Mouse (Mus musculus) E14TG2a.4 (cell line): ENCODE results near the gene Pnrc1.
"Not testable (repeated sequence)": the region's sequence is repeated elsewhere in the genome, so short reads cannot be mapped to it uniquely, and the experiment has no call there.

Experiments
- H3K27me3 ChIP-seq: 2 replicates; pipeline ENCODE4 v1.6.1; 2014; ENCODE audit warnings: low read length, control low read depth; ENCODE audit not compliant: insufficient read depth
- H3K36me3 ChIP-seq: 2 replicates; pipeline ENCODE4 v1.6.1; 2014; ENCODE audit warnings: low read length, control low read depth; ENCODE audit not compliant: insufficient read depth
- H3K4me1 ChIP-seq: replicated peaks from 2 replicates; pipeline ENCODE4 v1.6.1; 2014; ENCODE audit warnings: low read depth, low read length, control low read depth
- H3K4me3 ChIP-seq: replicated peaks from 2 replicates; pipeline ENCODE4 v1.5.1; 2014; ENCODE audit warnings: mild to moderate bottlenecking, low read length
- H3K9me3 ChIP-seq: 2 replicates; pipeline ENCODE4 v1.6.1; 2014; ENCODE audit warnings: low read length, control low read depth
- CTCF ChIP-seq: conservative IDR thresholded peaks from 2 replicates; pipeline ENCODE4 v1.5.1; 2014; ENCODE audit warnings: low read length
- NANOG ChIP-seq: IDR thresholded peaks from 2 replicates; pipeline ENCODE4 v1.6.1; 2014; ENCODE audit warnings: borderline replicate concordance, low read length, mixed read lengths
- POU5F1 ChIP-seq: IDR thresholded peaks from 2 replicates; pipeline ENCODE4 v1.6.1; 2014; ENCODE audit warnings: low read length, borderline replicate concordance

The Pnrc1 gene

GRCm38 (mm10) chr4:33290002-33290401, at the start of gene Pnrc1:
TSS of gene Pnrc1 (minus strand) at chr4:33290163.
- no peak within 1 kb of the TSS for H3K4me3 ChIP-seq
- H3K9me3 ChIP-seq, result 0 out of 2 replicates have a peak, but pooled peaks cover 4% of the 10 kb centered on the region
- H3K27me3 ChIP-seq, result peaks cover 14% of the 10 kb centered on the region
- H3K4me1 ChIP-seq, result 0 out of 2 replicates have a peak, but pooled peaks cover 2% of the 10 kb centered on the region
- H3K36me3 ChIP-seq, result no peaks in the 10 kb centered on the region
- no peak for TF ChIP-seq NANOG

GRCm38 (mm10) chr4:33337999-33338398, 48.0 kb upstream of the Pnrc1 start:
- no peak overlapping the region for H3K4me3 ChIP-seq
- TF ChIP-seq POU5F1 (no peak), NANOG (peak; percentile 20; the same call in 1 of the 2 replicates)
- peaks cover 69% of the 10 kb centered on the region for H3K36me3 ChIP-seq
- peaks cover 61% of the 10 kb centered on the region for H3K4me1 ChIP-seq
- H3K27me3 ChIP-seq, result no peaks in the 10 kb centered on the region
- H3K9me3 ChIP-seq, result no peaks in the 10 kb centered on the region

GRCm38 (mm10) chr4:33332956-33333455, 43.0 kb upstream of the Pnrc1 start:
- H3K27me3 ChIP-seq, result no peaks in the 10 kb centered on the region
- no peak overlapping the region for H3K4me3 ChIP-seq
- H3K9me3 ChIP-seq, result no peaks in the 10 kb centered on the region
- peaks cover 73% of the 10 kb centered on the region for H3K36me3 ChIP-seq
- peaks cover 62% of the 10 kb centered on the region for H3K4me1 ChIP-seq
- TF ChIP-seq CTCF, result no peak
- TF ChIP-seq NANOG, result no peak
- no peak for TF ChIP-seq POU5F1

GRCm38 (mm10) chr4:33331147-33331546, 41.2 kb upstream of the Pnrc1 start:
- Histone ChIP-seq H3K9me3 (no peaks in the 10 kb centered on the region), H3K27me3 (no peaks in the 10 kb centered on the region), H3K4me1 (peaks cover 57% of the 10 kb centered on the region), H3K4me3 (no peak overlapping the region), H3K36me3 (peaks cover 79% of the 10 kb centered on the region)
- TF ChIP-seq CTCF (no peak), POU5F1 (no peak), NANOG (no peak)

GRCm38 (mm10) chr4:33315840-33316239, 25.9 kb upstream of the Pnrc1 start:
- Histone ChIP-seq H3K4me1 (peaks cover 71% of the 10 kb centered on the region), H3K4me3 (no peak overlapping the region), H3K27me3 (no peaks in the 10 kb centered on the region), H3K9me3 (no peaks in the 10 kb centered on the region), H3K36me3 (peaks cover 22% of the 10 kb centered on the region)
- TF ChIP-seq POU5F1, result no peak
- no peak for TF ChIP-seq NANOG
- no peak for TF ChIP-seq CTCF

- H3K36me3 ChIP-seq, result peaks cover 17% of the 10 kb centered on the region
- not testable (repeated sequence) for H3K27me3 ChIP-seq, H3K4me3 ChIP-seq, H3K9me3 ChIP-seq
- peaks cover 66% of the 10 kb centered on the region for H3K4me1 ChIP-seq
These were observed 24.2 kb upstream of the Pnrc1 start for GRCm38 (mm10) chr4:33314150-33314549.

- Histone ChIP-seq H3K36me3 (peaks cover 10% of the 10 kb centered on the region), H3K4me3 (peak overlapping the region; percentile 88), H3K4me1 (peaks cover 55% of the 10 kb centered on the region), H3K9me3 (no peaks in the 10 kb centered on the region), H3K27me3 (no peaks in the 10 kb centered on the region)
- TF ChIP-seq NANOG (no peak), POU5F1 (no peak)
These were observed 21.0 kb upstream of the Pnrc1 start for GRCm38 (mm10) chr4:33310840-33311437.

GRCm38 (mm10) chr4:33309764-33310757, 20.1 kb upstream of the Pnrc1 start, which contains the start of gene Rngtt:
TSS of gene Rngtt (plus strand) at chr4:33310311.
- no peaks in the 10 kb centered on the region for H3K27me3 ChIP-seq
- H3K4me1 ChIP-seq, result peaks cover 50% of the 10 kb centered on the region
- peak within 1 kb of the TSS; percentile 88 for H3K4me3 ChIP-seq
- no peak for TF ChIP-seq POU5F1
- TF ChIP-seq NANOG, result no peak
- no peak for TF ChIP-seq CTCF
- peaks cover 4% of the 10 kb centered on the region; the same call in 1 of the 2 replicates for H3K9me3 ChIP-seq
- peaks cover 10% of the 10 kb centered on the region for H3K36me3 ChIP-seq
